ENCODE assay signal across 10 mouse cellular contexts in genomic region chr6:85856194-85856678, GRCm38 (mm10). TPM values are rescaled to one million over a fixed set of nuclear protein-coding genes. Genes with fewer than 3 reads are reported as not detected.
DNase-seq lines count a peak whose midpoint lies in the region; ATAC-seq and TF ChIP-seq lines count a peak whose summit lies in the region.
"Had no signal": no experiment of that assay in that cellular context is flagged by ENCODE, and none has a peak within 500 bp of the region (broad histone marks: within the 10 kb centered on the region; RNA-seq: fewer than 3 reads in every experiment).

No protein-coding gene starts in this region.

- H3K27ac ChIP-seq in liver, embryonic 12.5 days: no peak overlapping the region
- H3K27ac ChIP-seq in liver, embryonic 11.5 days (ENCODE audit: low read depth, low read length): no peak overlapping the region
- H3K27ac ChIP-seq in left cerebral cortex, adult 2 months: peak overlapping the region; percentile 44; the same call in 1 of the 2 replicates
- H3K27ac ChIP-seq: neural tube, embryonic 12.5 days had no signal

- WGBS in liver, embryonic 12.5 days (ENCODE audit: insufficient replicate concordance): 52% methylated on average over 1 of the region's 1 CpGs
- 39% methylated on average over 1 of the region's 1 CpGs for WGBS in liver, embryonic 11.5 days

- H3K9me3 ChIP-seq in liver, embryonic 12.5 days (replicated peaks): no peaks in the 10 kb centered on the region
- H3K9me3 ChIP-seq in liver, embryonic 11.5 days (ENCODE audit: control insufficient read depth, low read length): no peaks in the 10 kb centered on the region
- H3K9me3 ChIP-seq: neural tube, embryonic 12.5 days had no signal

- no peaks in the 10 kb centered on the region for H3K36me3 ChIP-seq in liver, embryonic 12.5 days
- H3K36me3 ChIP-seq in liver, embryonic 11.5 days (ENCODE audit: control insufficient read depth, insufficient read depth, low read length): no peaks in the 10 kb centered on the region
- H3K36me3 ChIP-seq: neural tube, embryonic 12.5 days had no signal

- no peak for DNase-seq in liver, embryonic 11.5 days (ENCODE audit: low spot score)
- DNase-seq in cerebellum, adult 8-10 months: peak; percentile 16
- DNase-seq in heart, postnatal 25 days (ENCODE audit: low spot score): peak; percentile 63
- DNase-seq in left cerebral cortex, adult 2 months (ENCODE audit: extremely low spot score in 1 of 2, low spot score in 2 of 2): peak; percentile 28 to 70
- peak; percentile 75 for DNase-seq in ovary, postnatal 36 days (ENCODE audit: low spot score)
- no peak for DNase-seq in spleen, postnatal 36 days (ENCODE audit: low spot score in 2 of 2)
- DNase-seq in thymus, adult 18-20 months: no peak

- no peaks in the 10 kb centered on the region for H3K27me3 ChIP-seq in liver, embryonic 12.5 days (replicated peaks)
- no peaks in the 10 kb centered on the region for H3K27me3 ChIP-seq in liver, embryonic 11.5 days (replicated peaks; ENCODE audit: control insufficient read depth, insufficient read depth, low read length)
- H3K27me3 ChIP-seq: neural tube, embryonic 12.5 days had no signal

- no peak overlapping the region for H3K4me3 ChIP-seq in liver, embryonic 12.5 days
- no peak overlapping the region for H3K4me3 ChIP-seq in liver, embryonic 11.5 days (ENCODE audit: low read depth, low read length)
- H3K4me3 ChIP-seq in left cerebral cortex, adult 2 months: no peak overlapping the region
- H3K4me3 ChIP-seq: neural tube, embryonic 12.5 days had no signal

- no peak overlapping the region for H3K9ac ChIP-seq in liver, embryonic 12.5 days
- H3K9ac ChIP-seq in liver, embryonic 11.5 days (ENCODE audit: low read depth, low read length): no peak overlapping the region
- H3K9ac ChIP-seq: neural tube, embryonic 12.5 days had no signal

- H3K4me2 ChIP-seq in liver, embryonic 12.5 days: no peak overlapping the region
- no peak overlapping the region for H3K4me2 ChIP-seq in liver, embryonic 11.5 days
- H3K4me2 ChIP-seq: neural tube, embryonic 12.5 days had no signal

- 0 out of 2 replicates have a peak, but pooled peaks have one; percentile 32 for ATAC-seq in liver, embryonic 12.5 days
- no peak for ATAC-seq in liver, embryonic 11.5 days (replicated peaks; ENCODE audit: low FRiP score)

- intact Hi-C loops in heart, postnatal 25 days (cut with DNase I): no loop called here
- intact Hi-C loops in left cerebral cortex, adult 2 months (cut with DNase I): loop anchor here (2.0 kb wide), 1 partner anchor 15 kb away; no protein-coding TSS in a partner anchor

- no peaks in the 10 kb centered on the region for H3K4me1 ChIP-seq in liver, embryonic 12.5 days
- no peaks in the 10 kb centered on the region for H3K4me1 ChIP-seq in liver, embryonic 11.5 days (replicated peaks; ENCODE audit: control insufficient read depth, insufficient read depth, low read length)
- H3K4me1 ChIP-seq: neural tube, embryonic 12.5 days had no signal

- no peak for TF ChIP-seq CTCF in left cerebral cortex, adult 2 months (IDR thresholded peaks at IDR 0.05)

RNA-seq across cellular contexts. Expression of gene Nat8f2, which starts 12.7 kb away (rescaled TPM):
- polyA plus RNA-seq in liver, embryonic 12.5 days (2016; fragmentation: Nextera tagmentation; extraction: Ambion mirVana): 0.04 TPM in 1 of 2 replicates, not detected in the other
- not detected in 2 replicates for polyA plus RNA-seq in liver, embryonic 11.5 days (2014; fragmentation: Nextera tagmentation; extraction: Ambion mirVana)
- total RNA-seq in heart, postnatal 25 days (2021): not detected
- 1 to 10 TPM; 2.1 to 2.7 TPM for total RNA-seq in left cerebral cortex, adult 2 months (2021)
- total RNA-seq: hematopoietic stem cell, adult 5-6 weeks had no signal
- polyA plus RNA-seq: neural tube, embryonic 12.5 days had no signal

RNA-seq across cellular contexts. Expression of gene Nat8, which starts 24.4 kb away (rescaled TPM):
- polyA plus RNA-seq in liver, embryonic 12.5 days (2016; fragmentation: Nextera tagmentation; extraction: Ambion mirVana): not detected in 2 replicates
- polyA plus RNA-seq in liver, embryonic 11.5 days (2014; fragmentation: Nextera tagmentation; extraction: Ambion mirVana): not detected in 2 replicates
- total RNA-seq in heart, postnatal 25 days (2021): not detected
- total RNA-seq in left cerebral cortex, adult 2 months (2021): 1 to 10 TPM; 2.8 to 4.4 TPM
- total RNA-seq: hematopoietic stem cell, adult 5-6 weeks had no signal
- polyA plus RNA-seq: neural tube, embryonic 12.5 days had no signal

RNA-seq across cellular contexts. Expression of gene Nat8f5, which starts 35.5 kb away (rescaled TPM):
- not detected in 2 replicates for polyA plus RNA-seq in liver, embryonic 12.5 days (2016; fragmentation: Nextera tagmentation; extraction: Ambion mirVana)
- not detected in 2 replicates for polyA plus RNA-seq in liver, embryonic 11.5 days (2014; fragmentation: Nextera tagmentation; extraction: Ambion mirVana)
- total RNA-seq in heart, postnatal 25 days (2021): not detected
- 1 to 10 TPM; 3.2 to 8.4 TPM for total RNA-seq in left cerebral cortex, adult 2 months (2021)
- total RNA-seq: hematopoietic stem cell, adult 5-6 weeks had no signal
- polyA plus RNA-seq: neural tube, embryonic 12.5 days had no signal

RNA-seq across cellular contexts. Expression of gene Nat8f6, which starts 35.5 kb away (rescaled TPM):
- polyA plus RNA-seq in liver, embryonic 12.5 days (2016; fragmentation: Nextera tagmentation; extraction: Ambion mirVana): not detected in 2 replicates
- not detected in 2 replicates for polyA plus RNA-seq in liver, embryonic 11.5 days (2014; fragmentation: Nextera tagmentation; extraction: Ambion mirVana)
- not detected for total RNA-seq in heart, postnatal 25 days (2021)
- 1 to 10 TPM; 2.3 TPM for total RNA-seq in left cerebral cortex, adult 2 months (2021)
- total RNA-seq: hematopoietic stem cell, adult 5-6 weeks had no signal
- polyA plus RNA-seq: neural tube, embryonic 12.5 days had no signal

RNA-seq across cellular contexts. Expression of gene Nat8f4, which starts 48.4 kb away (rescaled TPM):
- 0.81 and 1.2 TPM in 2 replicates for polyA plus RNA-seq in liver, embryonic 12.5 days (2016; fragmentation: Nextera tagmentation; extraction: Ambion mirVana)
- polyA plus RNA-seq in liver, embryonic 11.5 days (2014; fragmentation: Nextera tagmentation; extraction: Ambion mirVana): 1.9 TPM in 2 replicates
- total RNA-seq in heart, postnatal 25 days (2021): under 1 TPM; 0.73 to 0.91 TPM
- 1 to 10 TPM; 5.3 to 7.4 TPM for total RNA-seq in left cerebral cortex, adult 2 months (2021)

Comparison
In these comparisons a context has a peak if more than half of its experiments do, and no peak if none do; other contexts are left out.
1. DNase-seq: peak in cerebellum, adult 8-10 months (single experiment), heart, postnatal 25 days (single experiment), left cerebral cortex, adult 2 months (2 of 2) and ovary, postnatal 36 days (single experiment); none in liver, embryonic 11.5 days (single experiment), spleen, postnatal 36 days (0 of 2) and thymus, adult 18-20 months (0 of 2).
2. RNA of gene Nat8f5, which starts 35.5 kb away (total RNA-seq): 3.2 to 8.4 TPM in left cerebral cortex, adult 2 months; not detected in heart, postnatal 25 days; every median in the first group is over 4 times any median in the second.